Mouse (Mus musculus) spleen, adult 18-20 months (tissue): ENCODE results near the gene Ttc30b.
"Not testable (repeated sequence)": the region's sequence is repeated elsewhere in the genome, so short reads cannot be mapped to it uniquely, and the experiment has no call there.

Source experiments
- DNase-seq, 2 experiments: peaks; one replicate each; pipeline ENCODE4 v3.0.0; 2022; ENCODE audit warnings: mixed read lengths in 2 of 2

Gene Ttc30b

GRCm38 (mm10) chr2:75937520-75938116, 767 bp downstream of the Ttc30b start:
- DNase-seq, result not testable (repeated sequence)

DNA sequence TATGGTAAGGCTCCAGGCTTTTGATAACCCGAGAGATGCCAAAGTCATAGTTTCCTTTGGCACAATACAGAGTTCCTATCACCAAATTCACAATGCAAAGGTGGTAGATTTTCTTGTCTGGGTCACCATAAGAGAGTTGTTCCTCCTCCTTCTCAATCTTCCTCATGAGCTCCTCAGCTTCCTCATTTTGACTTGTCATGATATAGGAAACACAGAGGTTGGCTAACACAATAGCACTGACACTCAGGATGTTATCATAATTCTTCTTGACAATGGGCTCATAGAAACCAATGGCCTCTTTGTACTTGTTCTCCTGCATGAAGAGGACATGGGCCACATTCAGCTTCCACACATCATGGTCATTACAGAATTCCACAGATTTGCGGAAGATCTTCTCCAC, 1.7 kb downstream of the Ttc30b start:
- not testable (repeated sequence) for DNase-seq

GRCm38 (mm10) chr2:75933541-75933940, 4.8 kb downstream of the Ttc30b start:
- DNase-seq, result no peak

DNA sequence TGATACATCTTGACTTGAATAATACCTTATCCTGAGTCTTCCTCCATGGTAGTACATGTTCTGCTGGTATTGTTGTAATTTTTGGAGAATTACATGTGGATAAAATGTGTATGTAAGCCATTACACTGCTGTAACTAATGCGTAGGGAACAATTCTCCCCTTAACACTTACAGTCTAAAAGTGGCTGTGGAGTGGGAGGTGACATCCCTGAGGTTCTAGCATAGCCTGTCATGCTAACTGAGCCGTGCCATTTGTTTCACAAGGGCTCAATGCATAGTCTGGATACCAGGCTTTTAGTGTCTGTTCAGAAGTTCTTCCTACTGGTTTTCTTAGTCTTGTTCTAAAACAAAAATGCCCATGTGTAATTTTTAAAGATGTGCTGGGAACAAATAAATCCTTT, 7.4 kb downstream of the Ttc30b start:
- no peak for DNase-seq

DNA sequence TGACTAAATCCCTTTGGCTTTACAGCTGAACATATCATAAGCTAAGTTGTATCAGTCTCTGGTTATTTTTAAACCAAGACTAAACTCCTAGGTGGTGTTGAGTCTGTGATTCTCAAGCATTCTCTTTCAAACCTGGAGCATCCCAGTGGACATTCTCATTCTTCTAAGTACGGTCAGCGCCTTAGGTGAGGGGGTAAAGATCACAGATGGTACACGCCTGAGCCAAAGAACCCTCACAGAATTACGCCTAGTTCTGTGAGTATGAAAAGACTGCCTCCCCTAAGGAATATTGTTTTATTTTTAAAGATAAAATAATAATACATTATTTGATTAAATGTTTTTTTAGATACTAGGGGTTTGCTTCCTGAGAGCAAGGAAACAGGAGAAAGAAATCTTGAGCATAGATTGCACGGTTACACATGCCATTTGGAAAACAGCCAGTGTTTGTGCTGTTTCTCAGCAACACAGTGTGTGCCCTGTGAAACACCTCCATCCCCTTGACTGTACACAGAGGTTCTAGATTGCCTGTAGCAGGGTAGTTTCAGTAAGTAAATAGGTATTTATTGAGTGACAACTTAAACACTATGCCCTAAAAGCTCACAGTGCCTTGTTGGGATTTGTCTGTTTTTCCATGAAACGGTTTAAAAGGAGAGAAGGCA, 8.5 kb downstream of the Ttc30b start:
- DNase-seq, result no peak

DNA sequence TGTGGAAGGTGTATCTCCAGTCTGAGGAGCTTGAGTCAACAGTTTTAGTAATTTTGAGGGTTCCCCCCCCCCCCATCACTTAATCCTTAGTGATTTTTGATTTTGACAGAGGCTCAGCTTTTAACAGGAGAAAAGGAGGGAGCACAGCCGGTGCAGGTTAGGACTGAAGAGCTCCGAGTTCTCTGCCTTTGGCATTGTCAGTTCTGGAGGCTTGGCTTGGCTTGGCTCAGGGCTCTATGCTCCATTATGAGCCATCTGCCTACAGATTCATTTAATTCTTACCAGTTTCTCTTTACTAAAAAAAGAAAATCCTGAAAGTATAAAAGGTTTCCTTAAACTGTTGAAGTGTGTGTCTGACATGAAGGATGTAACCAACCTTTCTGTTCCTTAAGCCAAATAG, 9.2 kb downstream of the Ttc30b start:
- DNase-seq, result no peak

GRCm38 (mm10) chr2:75928011-75928410, 10.4 kb downstream of the Ttc30b start:
- DNase-seq, result no peak

DNA sequence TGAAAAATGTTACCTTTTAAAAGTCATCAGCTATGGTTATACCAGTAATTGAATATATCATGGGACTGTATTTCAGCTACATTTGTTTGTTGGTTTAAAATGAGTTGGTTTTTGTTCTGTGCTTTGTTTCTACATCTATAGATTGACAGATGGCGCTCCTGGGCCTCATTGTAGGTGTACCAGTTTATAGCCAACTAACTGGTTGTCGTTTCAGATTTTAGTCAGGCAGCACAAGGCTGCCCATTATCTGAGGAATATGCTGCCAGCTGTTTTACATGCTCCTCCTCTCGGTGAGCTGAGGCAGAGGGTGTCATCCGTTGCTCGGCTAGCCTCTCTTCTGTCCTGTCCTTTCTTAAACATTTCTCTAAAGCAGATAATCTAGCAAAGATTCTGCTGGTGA, 12.3 kb downstream of the Ttc30b start:
- no peak for DNase-seq

GRCm38 (mm10) chr2:75923807-75924340, 14.5 kb downstream of the Ttc30b start:
- no peak for DNase-seq

- no peak for DNase-seq
These were observed 23.3 kb downstream of the Ttc30b start for GRCm38 (mm10) chr2:75915040-75915439.

GRCm38 (mm10) chr2:75907142-75907541, 31.2 kb downstream of the Ttc30b start:
- no peak for DNase-seq

GRCm38 (mm10) chr2:75901869-75902268, 36.5 kb downstream of the Ttc30b start:
- no peak for DNase-seq

DNA sequence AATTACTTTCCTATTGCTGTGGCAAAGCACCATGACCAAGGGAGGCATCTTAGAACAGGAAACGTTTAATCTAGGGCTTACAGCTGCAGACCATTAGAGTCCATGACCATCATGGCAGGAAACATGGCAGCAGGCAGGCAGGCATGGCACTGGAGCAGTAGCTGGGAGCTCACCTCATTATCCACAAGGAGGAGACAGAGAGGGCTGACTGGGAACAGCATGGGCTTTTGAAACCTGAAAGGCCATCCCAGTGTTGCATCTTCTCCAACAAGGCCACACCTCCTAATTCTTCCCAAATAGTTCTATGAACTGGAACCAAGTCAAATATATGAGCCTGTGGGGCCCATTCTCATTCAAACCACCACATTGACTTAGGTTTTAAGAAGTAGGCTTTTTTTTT, 38.1 kb downstream of the Ttc30b start:
- no peak for DNase-seq

GRCm38 (mm10) chr2:75895711-75896110, 42.7 kb downstream of the Ttc30b start:
- DNase-seq, result no peak

DNA sequence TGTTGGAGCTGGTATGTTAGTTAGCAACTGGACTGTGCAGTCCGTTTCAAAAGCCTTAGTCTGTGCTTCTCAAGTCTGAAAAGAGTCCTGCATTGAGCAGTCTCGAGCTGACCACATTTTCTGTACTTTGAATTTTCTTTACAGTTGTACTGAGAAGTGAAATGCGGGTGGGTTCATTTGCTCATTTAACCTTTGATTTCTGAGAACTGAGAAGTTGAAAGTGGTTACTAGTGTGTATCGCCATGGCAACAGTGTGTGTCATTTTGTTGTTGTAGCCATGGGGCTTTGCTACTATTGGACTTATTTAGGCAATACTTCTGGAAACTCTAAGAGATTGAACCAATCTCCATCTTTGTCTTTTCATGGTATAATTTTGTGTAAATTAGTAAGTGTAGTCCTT, 46.4 kb downstream of the Ttc30b start:
- DNase-seq, result no peak
